Mouse (Mus musculus): ENCODE data around the gene Zfp931. TPM values are rescaled to one million over a fixed set of nuclear protein-coding genes. Genes with fewer than 3 reads are reported as not detected.

The Zfp931 gene
- total RNA-seq, 2 experiments from 2014 or later = 15.4 to 25.7 TPM

Other genes starting within 250 kb of the Zfp931 start
- gene Gm14325, start 238.1 kb downstream of the Zfp931 start, total RNA-seq (2021) = 100 to 1,000 TPM; 102 to 120 TPM
- gene Gm14327, start 181.4 kb downstream of the Zfp931 start, total RNA-seq (2021) = 1 to 10 TPM; 5.3 to 8.1 TPM
- 1 to 10 TPM; 1.8 to 1.9 TPM for gene Zfp972, start 152.9 kb downstream of the Zfp931 start, total RNA-seq (2021)
- gene Gm14326, start 121.2 kb downstream of the Zfp931 start, total RNA-seq (2021) = 10 to 100 TPM; 26.5 to 40.3 TPM
- 10 to 100 TPM; 23.3 to 35.8 TPM for gene Zfp971, start 55.2 kb downstream of the Zfp931 start, total RNA-seq (2021)
- gene Phactr3, start 40.5 kb upstream of the Zfp931 start, total RNA-seq (2021) = 1 to 10 TPM; 3.1 to 3.3 TPM